Mouse (Mus musculus) embryonic facial prominence, embryonic 12.5 days (tissue): ENCODE results near the gene Gcc1. TPM values are rescaled to one million over a fixed set of nuclear protein-coding genes. Genes with fewer than 3 reads are reported as not detected.

Experiments used
- ATAC-seq: fragments of 200-750 bp; cut with Nextera tagmentation; 2 replicates; pipeline ENCODE4 v1.8.0; 2017; ENCODE audit not compliant: insufficient number of reproducible peaks, insufficient read depth, low FRiP score, low TSS enrichment
- H3K27ac ChIP-seq: fragments of 300-500 bp; sonication (generic); 2 replicates; pipeline ENCODE4 v1.5.1; 2016; ENCODE audit warnings: mild to moderate bottlenecking
- H3K27me3 ChIP-seq: fragments of 300-500 bp; sonication (generic); 2 replicates; pipeline ENCODE4 v1.6.1; 2016; ENCODE audit warnings: mild to moderate bottlenecking, moderate library complexity
- H3K36me3 ChIP-seq: fragments of 300-500 bp; sonication (generic); 2 replicates; pipeline ENCODE4 v1.6.1; 2016; ENCODE audit warnings: mild to moderate bottlenecking
- H3K4me1 ChIP-seq: fragments of 300-500 bp; sonication (generic); 2 replicates; pipeline ENCODE4 v1.6.1; 2016
- H3K4me2 ChIP-seq: fragments of 300-500 bp; sonication (generic); replicated peaks from 2 replicates; pipeline ENCODE4 v1.6.1; 2016; ENCODE audit warnings: mild to moderate bottlenecking, moderate library complexity
- H3K4me3 ChIP-seq: fragments of 300-500 bp; sonication (generic); 2 replicates; pipeline ENCODE4 v1.5.1; 2016; ENCODE audit warnings: mild to moderate bottlenecking
- H3K9ac ChIP-seq: fragments of 300-500 bp; sonication (generic); 2 replicates; pipeline ENCODE4 v1.6.1; 2016; ENCODE audit warnings: mild to moderate bottlenecking, moderate library complexity
- H3K9me3 ChIP-seq: fragments of 300-500 bp; sonication (generic); 2 replicates; pipeline ENCODE4 v1.6.1; 2016; ENCODE audit warnings: mild to moderate bottlenecking, moderate library complexity
- WGBS: fragments of 180-500 bp; shearing (Covaris S2); methylation state at CpG from one replicate; pipeline ENCODE4 v1.1.7; 2016; 5-methylcytosine and 5-hydroxymethylcytosine counted together
- polyA plus RNA-seq: library from polyadenylated mRNA; unstranded; fragments of >200 nt; fragmentation: Nextera tagmentation; extraction: Ambion mirVana; gene quantifications from 2 replicates; pipeline ENCODE4 v1.2.1, GENCODE M21; 2016

Gcc1 gene
- polyA plus RNA-seq, 1 experiment from 2014 or later: 11.9 TPM

DNA sequence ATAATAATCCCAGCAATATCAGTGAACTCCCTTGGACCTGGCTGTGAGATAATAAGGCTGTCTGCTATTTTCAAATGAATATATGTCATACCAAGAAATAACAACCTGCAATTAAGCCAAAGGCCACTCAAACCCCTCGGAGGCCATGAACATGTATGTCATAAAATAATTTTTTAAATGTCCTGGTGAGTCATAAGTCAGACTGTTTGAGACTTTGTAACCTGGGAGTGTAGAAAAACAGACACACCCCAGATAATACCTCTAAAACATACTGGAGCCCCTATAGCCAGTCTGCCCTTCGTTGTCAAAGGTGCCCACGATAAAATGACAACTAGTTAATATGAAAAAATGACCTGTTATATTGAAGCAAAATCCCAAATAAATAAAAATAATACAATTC lies 39.2 kb downstream of the Gcc1 start:
- Histone ChIP-seq H3K9me3 (no peaks in the 10 kb centered on the region), H3K4me1 (no peaks in the 10 kb centered on the region), H3K4me2 (no peak overlapping the region), H3K4me3 (no peak overlapping the region), H3K27me3 (no peaks in the 10 kb centered on the region), H3K9ac (no peak overlapping the region), H3K27ac (no peak overlapping the region), H3K36me3 (no peaks in the 10 kb centered on the region)
- no peak for ATAC-seq
- 86% methylated on average over 3 of the region's 3 CpGs for WGBS

DNA sequence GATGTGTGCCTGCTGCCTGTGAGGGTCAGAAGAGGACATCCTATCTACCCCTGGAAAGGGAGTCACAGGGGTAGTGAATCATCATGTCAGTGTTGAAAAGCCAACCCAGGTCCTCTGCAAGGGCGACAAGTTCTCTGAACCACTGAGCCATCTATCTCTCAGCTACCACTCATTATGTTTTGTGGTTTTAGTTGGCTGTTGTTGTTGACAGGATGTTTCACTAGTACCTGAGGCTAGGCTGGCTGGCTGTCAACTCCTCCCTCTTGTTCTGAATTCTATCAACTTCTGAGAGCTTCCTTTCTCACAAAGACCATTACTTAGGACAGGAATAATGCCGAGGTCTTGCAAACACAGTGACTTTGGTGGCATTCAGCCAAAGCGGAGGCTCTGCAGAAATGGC lies 43.0 kb downstream of the Gcc1 start:
- Histone ChIP-seq H3K36me3 (no peaks in the 10 kb centered on the region), H3K4me3 (no peak overlapping the region), H3K4me1 (no peaks in the 10 kb centered on the region), H3K27me3 (no peaks in the 10 kb centered on the region), H3K9me3 (no peaks in the 10 kb centered on the region), H3K4me2 (no peak overlapping the region), H3K27ac (no peak overlapping the region), H3K9ac (no peak overlapping the region)
- 86% methylated on average over 3 of the region's 3 CpGs for WGBS
- no peak for ATAC-seq

DNA sequence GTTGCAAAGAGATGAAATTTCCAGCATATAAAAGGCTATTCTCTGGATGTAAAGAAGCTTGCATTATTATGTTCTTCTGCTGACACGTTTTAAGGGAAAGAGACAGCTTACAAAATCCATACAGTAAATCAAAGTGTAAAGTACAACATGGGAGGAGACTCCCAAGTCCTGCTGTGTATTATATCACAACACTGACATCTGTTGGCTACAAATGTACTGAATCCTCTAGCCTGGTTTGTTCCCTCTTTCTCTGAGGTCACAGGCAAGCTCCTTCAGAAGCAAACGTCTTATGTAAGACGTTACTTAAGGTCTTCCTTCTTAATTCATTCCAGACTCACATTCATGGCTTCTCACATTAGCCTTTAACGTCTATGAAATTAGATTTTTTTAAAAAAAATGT lies 46.2 kb downstream of the Gcc1 start:
- H3K27me3 ChIP-seq: no peaks in the 10 kb centered on the region

DNA sequence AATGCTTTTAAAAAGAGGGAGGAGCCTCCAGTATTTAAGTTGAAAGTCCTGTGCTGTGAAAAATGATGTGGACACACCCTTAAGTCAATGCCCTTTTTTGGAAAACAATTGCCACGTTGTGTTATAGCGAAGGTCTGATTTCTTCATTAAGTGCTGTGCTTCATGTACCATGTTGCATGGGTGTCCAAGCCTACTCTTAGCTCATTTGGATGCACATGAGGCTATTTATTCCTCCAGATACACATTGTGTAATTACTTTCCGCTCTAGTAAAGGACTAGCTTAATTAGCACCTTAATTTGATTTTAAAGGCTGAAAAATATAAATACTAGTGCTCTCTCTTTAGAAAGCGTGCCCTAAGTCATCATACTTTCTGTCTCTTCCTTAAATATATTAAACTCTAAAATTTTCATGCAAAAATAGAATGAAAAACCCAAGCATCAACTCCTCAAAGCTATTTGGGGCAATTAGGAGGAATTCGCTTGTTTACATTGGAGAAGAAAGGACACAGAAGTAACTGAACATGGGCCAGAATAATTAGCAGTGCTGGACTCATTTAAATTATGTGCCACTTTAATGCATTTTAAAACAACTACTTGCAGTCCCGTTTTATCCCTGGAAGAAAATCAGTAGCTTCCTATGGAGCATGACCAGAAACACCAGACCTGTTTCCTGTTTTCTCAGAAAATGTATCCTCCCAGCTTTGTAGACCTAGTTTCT lies 58.1 kb downstream of the Gcc1 start:
- no peaks in the 10 kb centered on the region for H3K9me3 ChIP-seq
- no peak overlapping the region for H3K9ac ChIP-seq
- WGBS: 79% methylated on average over 6 of the region's 6 CpGs
- H3K4me3 ChIP-seq: no peak overlapping the region
- H3K27ac ChIP-seq: no peak overlapping the region
- no peaks in the 10 kb centered on the region for H3K4me1 ChIP-seq
- H3K27me3 ChIP-seq: no peaks in the 10 kb centered on the region
- ATAC-seq: no peak
- H3K36me3 ChIP-seq: no peaks in the 10 kb centered on the region
- H3K4me2 ChIP-seq: no peak overlapping the region

More for the DNA sequence above, 46.2 kb downstream of the Gcc1 start:
- Histone ChIP-seq H3K9me3 (no peaks in the 10 kb centered on the region), H3K27ac (no peak overlapping the region), H3K36me3 (no peaks in the 10 kb centered on the region), H3K9ac (no peak overlapping the region), H3K4me3 (no peak overlapping the region), H3K4me1 (no peaks in the 10 kb centered on the region), H3K4me2 (no peak overlapping the region)
- no peak for ATAC-seq
- WGBS: 29% methylated on average over 4 of the region's 4 CpGs

DNA sequence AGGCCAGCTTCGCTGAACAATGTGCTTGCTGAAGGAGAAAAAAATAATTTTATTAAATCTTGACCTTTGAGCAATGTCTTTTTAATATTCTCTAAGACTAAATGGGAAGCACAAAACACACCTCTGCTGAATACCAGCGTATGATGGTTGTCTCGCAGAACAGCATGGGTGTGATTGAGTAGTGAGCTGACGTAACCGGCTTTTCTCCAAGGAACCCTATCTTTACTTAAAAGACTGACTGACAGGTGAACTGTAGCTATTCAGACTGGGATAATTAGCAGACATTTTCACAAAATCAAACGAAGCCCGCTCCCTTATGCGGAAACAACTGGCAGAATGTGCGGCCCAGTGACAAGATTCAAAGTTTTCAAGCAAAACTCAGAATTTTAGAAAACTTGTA lies 60.6 kb downstream of the Gcc1 start:
- Histone ChIP-seq H3K27ac (no peak overlapping the region), H3K36me3 (no peaks in the 10 kb centered on the region), H3K9me3 (no peaks in the 10 kb centered on the region), H3K27me3 (no peaks in the 10 kb centered on the region), H3K9ac (no peak overlapping the region), H3K4me3 (no peak overlapping the region), H3K4me2 (no peak overlapping the region), H3K4me1 (no peaks in the 10 kb centered on the region)
- WGBS: 89% methylated on average over 9 of the region's 9 CpGs
- no peak for ATAC-seq

Other genes starting within 250 kb of the Gcc1 start
- 18.0 and 18.9 TPM in 2 replicates for gene Zfp800, start 30.4 kb downstream of the Gcc1 start, polyA plus RNA-seq
- gene Arf5, start 4.8 kb downstream of the Gcc1 start, polyA plus RNA-seq: 359 and 364 TPM in 2 replicates
- not detected in 2 replicates for gene Fscn3, start 601 bp downstream of the Gcc1 start, polyA plus RNA-seq
- not detected in 2 replicates for gene Pax4, start 21.0 kb upstream of the Gcc1 start, polyA plus RNA-seq
- 126 and 133 TPM in 2 replicates for gene Snd1, start 46.7 kb upstream of the Gcc1 start, polyA plus RNA-seq